Mouse (Mus musculus) adrenal gland, adult 2 months (tissue): Measurements from ENCODE around the gene Gan. TPM values are rescaled to one million over a fixed set of nuclear protein-coding genes. Genes with fewer than 3 reads are reported as not detected.

Source experiments
- DNase-seq: peaks from one replicate; pipeline ENCODE4 v3.0.0; 2021
- polyA plus RNA-seq: library from polyadenylated mRNA; depleted of rRNA; stranded (reverse); fragments of >200 nt; gene quantifications from 2 replicates; pipeline ENCODE4 v1.2.3, GENCODE M21; 2012; rRNA removed
- total RNA-seq, 2 experiments: library from RNA; stranded (reverse); gene quantifications; 2 replicates each; pipeline ENCODE4 v1.2.3; 2021

Gene Gan
- total and polyA plus RNA-seq, 3 experiments, result 4.0 to 13.1 (median 8.5) TPM

- no peak for DNase-seq
Observed at GRCm38 (mm10) chr8:117252650-117253049, 94.7 kb downstream of the Gan start.

DNA sequence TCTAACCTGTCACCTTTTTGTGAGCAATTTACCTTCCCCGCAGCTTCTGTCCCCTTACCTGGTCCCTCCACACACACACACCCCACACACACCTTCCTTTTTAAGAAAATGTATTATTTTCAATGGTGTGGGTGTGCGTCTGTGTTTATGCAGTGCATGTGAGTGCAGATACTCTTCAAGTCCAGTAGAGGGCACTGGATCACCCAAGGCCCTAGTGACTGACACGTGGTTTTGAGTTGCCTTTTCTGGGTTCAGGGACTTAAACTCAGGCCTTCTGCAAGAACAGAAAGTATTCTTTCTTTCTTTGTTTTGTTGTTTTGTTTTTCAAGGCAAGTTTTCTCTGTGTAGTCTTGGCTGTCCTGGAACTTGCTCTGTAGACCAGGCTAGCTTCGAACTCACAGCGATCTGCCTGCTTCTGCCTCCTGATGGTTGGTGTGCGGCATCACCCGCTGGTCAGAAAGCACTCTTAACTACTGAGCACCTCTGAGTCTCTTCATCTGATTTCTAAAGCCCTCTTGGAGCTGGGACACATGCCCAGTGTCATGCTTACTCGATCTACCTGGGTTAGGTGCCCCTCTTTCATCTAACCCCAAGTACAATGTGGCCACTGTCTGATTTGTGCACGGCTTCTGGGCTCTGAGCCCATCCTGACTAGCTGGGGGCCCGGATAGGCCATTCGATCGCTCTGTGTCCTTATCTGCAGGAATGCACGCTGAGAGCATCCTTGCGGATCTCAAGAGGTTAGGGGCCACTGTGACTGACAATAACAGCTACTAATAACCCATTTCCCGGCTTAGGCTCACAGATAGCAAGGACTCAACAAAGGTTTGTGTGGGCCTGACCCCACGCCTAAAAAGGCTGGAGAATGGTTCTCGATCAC, 95.7 kb downstream of the Gan start:
- DNase-seq, result no peak

GRCm38 (mm10) chr8:117254496-117254895, 96.6 kb downstream of the Gan start:
- no peak for DNase-seq

DNA sequence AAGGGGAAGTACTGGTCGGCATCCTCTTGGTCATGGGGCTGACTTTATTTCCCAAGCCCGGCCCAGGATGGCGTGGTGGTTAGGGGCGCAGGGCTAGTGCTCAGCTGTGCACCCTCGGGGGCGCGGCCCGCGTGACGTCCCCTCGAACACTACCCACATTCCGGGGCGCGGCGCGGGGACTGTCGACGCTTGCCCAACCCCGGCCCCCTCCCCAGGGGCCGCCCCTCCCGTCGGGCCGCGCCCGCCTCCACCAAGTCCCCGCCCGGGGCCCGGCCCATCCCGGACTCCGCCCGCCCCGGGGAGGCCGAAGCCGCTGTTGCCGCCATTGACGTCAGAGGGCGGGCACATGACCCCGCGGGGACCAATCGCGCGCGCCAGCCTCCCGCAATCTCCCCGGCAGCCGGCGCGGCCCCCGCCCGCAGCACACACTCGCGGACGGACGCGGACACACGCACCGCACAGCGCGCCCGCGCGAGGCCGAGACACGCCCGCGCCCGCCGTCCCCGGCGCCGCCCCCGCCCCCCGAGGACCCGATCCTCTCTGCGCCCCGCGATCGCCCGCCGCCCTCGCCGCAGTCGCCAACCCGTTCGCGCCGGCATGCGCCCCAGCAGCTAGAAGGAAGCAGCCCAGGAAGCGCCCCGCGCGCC, 98.5 kb downstream of the Gan start:
- DNase-seq, result peak; percentile 98

DNA sequence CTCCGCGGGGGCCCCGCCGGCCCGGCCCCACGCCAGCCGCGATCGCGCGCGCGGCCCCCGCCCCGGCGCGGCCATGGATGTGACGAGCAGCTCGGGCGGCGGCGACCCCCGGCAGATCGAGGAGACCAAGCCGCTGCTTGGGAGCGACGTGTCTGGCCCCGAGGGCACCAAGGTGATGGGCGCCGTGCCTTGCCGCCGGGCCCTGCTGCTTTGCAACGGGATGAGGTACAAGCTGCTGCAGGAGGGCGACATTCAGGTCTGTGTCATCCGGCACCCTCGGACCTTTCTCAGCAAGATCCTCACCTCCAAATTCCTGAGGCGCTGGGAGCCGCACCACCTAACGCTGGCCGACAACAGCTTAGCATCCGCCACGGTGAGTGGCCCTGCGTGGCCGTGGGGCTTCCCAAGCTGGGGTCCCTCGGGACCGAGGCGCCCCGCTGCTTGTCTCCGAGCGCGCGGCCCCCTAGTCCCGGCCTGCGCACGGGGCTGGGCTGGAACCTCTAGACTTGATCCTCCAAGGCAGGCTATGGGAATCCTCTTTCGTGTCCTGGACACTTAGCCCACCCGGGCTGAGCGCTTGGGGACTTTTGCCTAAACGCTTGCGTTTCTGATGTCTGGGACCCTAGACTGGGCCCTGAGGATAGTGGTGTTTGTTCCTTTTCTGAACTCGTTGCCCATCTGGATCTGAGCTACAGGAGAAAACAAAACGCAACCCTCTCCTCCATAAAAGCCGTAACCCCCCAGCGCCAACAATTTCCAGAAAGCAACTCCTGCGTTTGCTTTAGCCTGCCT, 99.3 kb downstream of the Gan start, which contains the start of gene Cmip:
TSS of gene Cmip (plus strand) at position 36 of the 792 bp plus-strand sequence.
- peak; percentile 74 for DNase-seq

GRCm38 (mm10) chr8:117257821-117258575, 100.1 kb downstream of the Gan start:
- peak; percentile 67 for DNase-seq

DNA sequence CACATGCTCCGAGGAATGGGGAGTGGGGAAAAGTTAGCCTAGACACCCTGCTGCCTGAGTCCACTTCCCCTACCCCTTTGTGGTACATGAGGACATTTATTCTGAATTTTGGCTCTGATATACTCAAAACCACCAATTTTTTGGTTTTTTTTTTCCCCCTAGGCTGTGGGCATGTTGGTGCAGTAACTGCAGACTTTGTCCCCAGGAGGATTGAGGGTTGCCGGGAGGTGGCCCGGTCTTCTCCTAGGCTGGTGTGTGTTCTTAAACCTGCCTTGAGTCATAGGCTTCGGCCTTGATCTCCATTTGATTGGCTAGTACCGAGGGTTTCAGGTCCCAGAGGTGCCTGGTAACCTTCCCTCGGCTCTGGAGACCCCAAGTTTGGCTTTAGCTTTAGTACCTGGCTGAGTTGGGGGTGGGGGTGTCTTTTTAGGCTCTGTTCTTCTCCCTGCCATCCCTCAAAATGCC, 100.7 kb downstream of the Gan start:
- peak; percentile 74 for DNase-seq

DNA sequence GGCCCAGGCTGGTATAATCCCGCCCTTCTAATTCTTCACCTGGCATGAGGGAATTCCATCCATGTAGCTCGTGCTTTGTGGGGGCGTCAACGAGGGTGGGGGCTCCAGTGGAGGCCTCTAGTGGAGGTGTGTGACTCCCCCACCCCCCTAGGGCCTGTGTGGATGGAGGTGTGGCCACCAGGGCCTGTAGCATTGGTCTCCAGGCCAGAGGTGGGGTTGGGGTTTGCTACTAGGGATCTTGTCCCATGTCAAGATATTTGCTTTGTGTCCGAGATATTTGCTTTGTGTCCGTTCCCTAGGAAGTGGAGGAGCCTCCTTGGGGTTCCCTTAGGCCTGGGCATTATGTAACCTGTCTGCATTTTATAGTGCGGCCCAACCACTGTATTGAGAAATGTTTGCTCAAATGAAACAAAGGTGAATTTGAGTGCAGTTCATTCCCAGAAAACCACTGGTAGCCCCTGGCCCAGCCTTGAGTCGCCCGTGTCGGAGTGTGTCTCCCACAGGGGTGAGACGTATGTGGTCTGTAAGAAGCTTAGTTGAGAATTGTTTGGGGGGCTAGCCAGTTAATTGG, 101.6 kb downstream of the Gan start:
- no peak for DNase-seq

DNA sequence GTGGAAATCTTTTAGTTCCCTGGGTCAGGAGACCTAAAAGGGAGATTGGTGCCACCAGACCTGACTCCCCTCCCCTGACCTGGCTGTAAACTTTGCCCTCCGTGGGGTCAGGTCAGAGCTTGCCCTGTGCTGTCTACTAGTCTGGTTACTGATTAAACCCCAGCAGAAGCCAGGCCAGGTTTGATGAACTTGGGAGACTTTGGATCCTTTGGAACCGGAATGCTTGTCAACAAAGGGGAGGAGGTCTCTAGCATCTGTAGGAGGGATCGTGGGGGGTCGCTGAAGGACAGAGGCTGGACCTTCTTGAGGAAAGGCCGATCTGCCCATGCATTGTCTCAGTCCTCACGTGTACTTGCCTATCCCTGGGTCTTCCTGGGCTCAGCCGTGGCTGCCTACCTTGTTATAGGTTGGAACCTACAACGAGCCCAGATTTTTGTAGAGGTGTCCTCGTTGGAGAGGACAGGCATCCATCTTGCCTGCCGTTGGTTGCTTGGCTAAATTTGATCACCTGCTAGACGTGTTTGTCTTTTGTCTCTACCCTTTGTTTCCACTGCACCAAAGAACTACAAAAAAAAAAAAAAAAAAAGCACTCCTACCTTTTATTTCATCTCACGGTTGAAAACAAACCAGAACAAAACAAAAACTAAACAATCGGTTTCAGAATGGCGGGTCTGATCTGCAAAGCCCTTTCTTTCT, 102.4 kb downstream of the Gan start:
- DNase-seq, result no peak

DNA sequence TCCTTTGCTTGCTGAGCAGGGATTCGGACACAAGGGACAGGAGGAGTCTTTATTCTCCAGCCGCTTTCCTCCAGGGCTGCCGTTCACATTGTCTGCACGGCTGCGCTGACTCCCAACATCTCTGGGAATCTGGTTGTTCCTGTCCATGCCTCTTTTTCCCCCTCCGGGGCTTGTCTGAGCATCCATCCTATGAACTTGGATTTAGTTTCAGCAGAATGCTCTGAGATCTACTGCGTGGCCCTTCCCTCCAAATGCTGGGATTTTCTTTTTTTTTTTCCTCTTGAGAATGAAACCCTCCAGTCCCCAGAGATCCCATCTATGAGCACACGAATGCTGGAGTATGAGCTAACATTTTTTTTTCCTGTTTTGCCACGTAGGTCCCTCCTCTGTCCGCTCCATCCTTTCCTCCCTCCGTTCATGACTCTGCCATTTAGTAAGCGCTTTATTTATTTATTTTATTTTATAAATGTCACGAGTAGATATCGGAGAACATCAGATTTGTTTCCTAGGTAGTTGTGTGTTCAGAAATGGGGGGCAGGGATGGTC, 103.1 kb downstream of the Gan start:
- DNase-seq, result no peak

GRCm38 (mm10) chr8:117261702-117262101, 103.8 kb downstream of the Gan start:
- DNase-seq, result no peak

- no peak for DNase-seq
Observed at GRCm38 (mm10) chr8:117262685-117263084, 104.8 kb downstream of the Gan start.

DNA sequence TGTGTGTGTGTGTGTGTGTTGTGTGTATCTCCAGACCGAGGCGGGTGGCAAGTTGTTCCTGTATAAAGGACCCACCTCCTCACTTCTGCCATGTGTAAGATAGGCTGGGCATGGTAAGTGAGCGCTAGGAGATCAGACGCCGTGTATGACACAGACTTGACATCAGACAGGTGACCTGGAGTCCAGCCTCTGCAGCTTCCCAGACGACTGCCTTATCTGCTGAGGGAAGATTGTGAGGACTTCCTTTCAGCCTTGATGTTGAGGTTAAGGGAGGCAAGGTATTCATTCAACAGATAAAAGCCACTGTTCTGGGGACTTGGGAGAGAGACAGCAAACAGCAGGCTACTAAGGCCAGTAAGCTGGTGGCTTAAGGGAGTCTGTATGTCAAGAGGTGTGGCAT, 105.5 kb downstream of the Gan start:
- no peak for DNase-seq

DNA sequence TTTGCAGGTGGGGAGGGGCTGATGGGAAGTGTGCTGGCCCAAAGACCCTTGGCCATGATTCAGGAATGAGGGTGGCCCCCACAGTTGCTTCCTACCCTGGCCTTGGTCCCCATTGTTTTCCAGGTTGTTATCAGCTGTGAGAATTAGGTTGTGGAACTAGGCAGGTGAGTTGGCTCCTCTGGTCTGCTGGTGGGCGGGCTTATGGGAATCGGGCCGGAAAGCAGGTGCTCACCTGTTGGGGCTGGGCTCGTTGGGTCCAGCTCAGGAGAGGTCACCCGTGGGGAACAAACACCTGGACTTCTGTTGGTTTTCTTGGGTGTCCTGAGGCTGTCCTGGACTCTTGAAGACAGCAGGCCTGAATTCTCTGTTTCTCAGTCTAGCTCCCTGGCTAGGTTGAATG, 107.1 kb downstream of the Gan start:
- DNase-seq, result no peak

Other genes starting within 250 kb of the Gan start
- gene Cmc2, start 236.7 kb upstream of the Gan start, total RNA-seq, result 10 to 100 TPM; 55.5 to 72.8 TPM
- 6.9 and 7.6 TPM in 2 replicates for gene Cmc2, start 236.7 kb upstream of the Gan start, polyA plus RNA-seq
- 1 to 10 TPM; 3.3 to 3.9 TPM for gene Cenpn, start 236.4 kb upstream of the Gan start, total RNA-seq
- gene Cenpn, start 236.4 kb upstream of the Gan start, polyA plus RNA-seq, result 1.7 and 2.6 TPM in 2 replicates
- 10 to 100 TPM; 23.6 to 23.7 TPM for gene Atmin, start 214.7 kb upstream of the Gan start, total RNA-seq
- gene Atmin, start 214.7 kb upstream of the Gan start, polyA plus RNA-seq, result 10.1 and 10.4 TPM in 2 replicates
- gene 1700030J22Rik, start 179.2 kb upstream of the Gan start, total RNA-seq, result 1 to 10 TPM; 1.6 to 2.8 TPM
- gene 1700030J22Rik, start 179.2 kb upstream of the Gan start, polyA plus RNA-seq, result 0.18 and 0.32 TPM in 2 replicates
- gene Gcsh, start 164.6 kb upstream of the Gan start, total RNA-seq, result 100 to 1,000 TPM; 113 to 195 TPM
- gene Gcsh, start 164.6 kb upstream of the Gan start, polyA plus RNA-seq, result 45.9 and 60.4 TPM in 2 replicates
- gene Pkd1l2, start 75.7 kb upstream of the Gan start, total RNA-seq, result 1 to 10 TPM in 1 of 2 experiments, under 1 TPM in 1; 0.93 to 2.3 TPM
- gene Pkd1l2, start 75.7 kb upstream of the Gan start, polyA plus RNA-seq, result 1.1 and 1.2 TPM in 2 replicates
- under 1 TPM; 0.38 to 0.55 TPM for gene Bco1, start 62.3 kb upstream of the Gan start, total RNA-seq
- gene Bco1, start 62.3 kb upstream of the Gan start, polyA plus RNA-seq, result not detected in 2 replicates
- gene Cmip, start 98.9 kb downstream of the Gan start, total RNA-seq, result 100 to 1,000 TPM in 1 of 2 experiments, 10 to 100 TPM in 1; 99.3 to 171 TPM
- 104 and 133 TPM in 2 replicates for gene Cmip, start 98.9 kb downstream of the Gan start, polyA plus RNA-seq